Mouse (Mus musculus) retina, embryonic 14.5 days (tissue): ENCODE measurements around the gene 1700029P11Rik.

ENCODE experiments used
- DNase-seq: peaks from one replicate; pipeline ENCODE4 v3.0.0-alpha.2; 2015; ENCODE audit warnings: low spot score

The 1700029P11Rik gene

DNA sequence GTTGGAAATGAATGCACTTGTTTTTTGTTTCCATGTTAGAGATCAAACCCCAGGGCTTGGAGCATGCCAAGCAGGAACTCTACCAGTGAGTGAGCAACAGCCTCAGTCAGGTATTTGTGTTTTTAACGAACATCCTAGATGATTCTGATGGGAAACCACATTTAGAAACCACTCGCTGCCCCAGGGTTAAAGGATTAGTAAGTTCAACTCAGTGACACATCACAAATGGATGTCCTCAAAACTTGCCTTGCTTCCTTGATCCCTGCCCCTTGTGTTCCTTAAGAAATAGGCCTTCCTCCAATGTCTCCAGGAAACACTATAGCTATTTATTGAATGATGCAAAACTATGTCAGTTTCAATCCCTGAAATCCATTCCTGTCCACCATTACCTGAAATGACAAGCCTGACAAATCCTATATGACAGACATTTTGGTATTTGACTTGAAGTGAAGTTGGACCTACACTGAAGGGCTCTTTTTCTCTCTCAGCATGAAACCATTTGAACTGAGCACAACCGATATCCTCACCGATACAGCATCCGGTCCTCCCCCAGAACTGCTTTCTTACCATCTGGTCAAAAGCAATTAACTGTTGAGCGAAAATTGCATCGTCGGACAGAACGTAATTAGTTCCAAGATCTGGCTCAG, 34.5 kb downstream of the 1700029P11Rik start:
- no peak for DNase-seq

DNA sequence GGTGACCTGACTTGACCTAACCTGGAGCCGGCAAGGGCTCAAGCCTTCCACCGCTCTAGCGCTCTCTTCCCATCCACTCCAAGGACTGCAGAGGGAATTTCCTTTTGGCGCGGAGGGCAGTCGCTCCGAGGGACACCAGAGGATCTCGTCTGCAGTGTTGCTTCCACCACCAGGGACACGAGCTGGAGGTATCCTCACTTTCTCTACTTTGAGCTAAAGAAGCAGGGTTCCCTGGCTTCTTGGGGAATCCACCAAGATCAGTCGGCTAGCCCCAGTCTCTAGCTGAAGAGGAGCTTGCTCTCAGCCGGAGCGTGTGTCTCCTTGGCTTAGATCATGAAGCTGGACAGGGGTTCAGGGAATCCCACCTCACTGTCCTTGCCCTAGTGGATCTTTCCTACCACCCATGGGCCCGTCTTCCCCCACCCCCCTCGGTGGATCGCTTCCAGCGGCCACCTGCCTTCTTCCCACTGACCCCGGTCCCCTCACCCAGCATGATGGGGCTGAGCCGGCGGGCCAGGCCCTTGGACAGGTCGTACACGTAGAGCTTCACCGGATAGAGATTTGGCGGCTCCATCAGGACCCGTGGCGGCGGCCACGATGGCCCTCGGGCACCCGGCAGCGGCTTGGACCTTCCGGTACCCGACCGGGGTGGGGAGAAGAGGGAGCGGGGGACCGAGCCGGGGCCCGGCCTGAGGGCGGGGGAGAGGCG, 35.2 kb downstream of the 1700029P11Rik start:
- peak; percentile 65 for DNase-seq

GRCm38 (mm10) chr15:82016101-82016808, 35.9 kb downstream of the 1700029P11Rik start:
- DNase-seq: peak; percentile 99

- no peak for DNase-seq
Observed at GRCm38 (mm10) chr15:82016830-82017229, 36.5 kb downstream of the 1700029P11Rik start.

GRCm38 (mm10) chr15:82017461-82017860, 37.1 kb downstream of the 1700029P11Rik start:
- no peak for DNase-seq

- DNase-seq: no peak
Observed at GRCm38 (mm10) chr15:82019288-82019687, 38.9 kb downstream of the 1700029P11Rik start.

- DNase-seq: no peak
Observed at GRCm38 (mm10) chr15:82022535-82023088, 42.3 kb downstream of the 1700029P11Rik start.

DNA sequence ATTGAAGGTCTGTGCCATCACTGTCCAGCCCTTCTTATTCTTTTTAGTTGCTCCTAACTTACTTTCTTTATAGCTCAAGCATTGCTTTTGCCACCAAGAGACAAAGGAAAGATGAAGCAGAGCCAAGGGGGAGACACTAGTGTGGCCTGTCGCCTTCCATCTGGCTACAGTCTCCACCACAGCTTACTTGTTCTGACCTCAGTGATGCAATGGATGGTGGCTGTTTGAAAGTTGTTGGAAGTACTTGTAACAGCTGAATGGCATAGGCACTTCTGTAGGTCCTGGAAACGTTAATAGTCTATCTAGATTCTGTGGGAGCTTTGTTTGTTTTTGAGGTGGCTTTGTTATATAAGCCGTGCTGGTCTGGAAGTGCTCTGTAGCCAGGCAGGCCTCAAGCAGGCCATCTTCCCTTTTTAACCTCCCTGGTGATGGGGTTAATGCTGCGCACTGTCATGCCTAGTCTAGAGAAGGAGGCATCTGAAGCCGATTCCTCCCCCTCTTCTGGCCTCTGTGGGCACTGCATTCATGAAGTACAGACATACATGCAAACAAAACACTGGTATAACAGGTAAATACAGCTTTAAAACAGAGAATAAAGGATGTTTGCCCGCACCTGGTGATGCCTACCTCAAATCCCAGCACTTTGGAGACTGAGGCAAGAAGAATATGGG, 43.8 kb downstream of the 1700029P11Rik start:
- no peak for DNase-seq

DNA sequence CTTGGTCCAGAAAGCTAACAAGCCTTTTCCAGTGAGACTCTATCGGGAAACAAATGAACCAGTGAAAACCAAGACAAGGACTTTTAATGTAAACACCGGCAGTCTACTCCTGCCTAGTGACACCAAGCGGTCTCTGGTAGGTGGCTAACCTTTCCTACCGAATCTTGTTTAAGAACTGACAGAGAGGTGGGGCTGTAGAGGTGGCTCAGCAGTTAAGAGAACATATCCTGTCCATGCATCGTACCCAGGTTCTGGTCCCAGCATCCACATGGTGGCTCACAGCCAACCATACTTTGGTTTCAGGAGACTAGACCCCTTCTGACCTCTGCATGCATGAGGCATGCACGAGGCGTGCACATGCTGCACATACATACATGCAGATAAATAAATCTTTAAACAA, 46.9 kb downstream of the 1700029P11Rik start:
- DNase-seq: no peak

DNA sequence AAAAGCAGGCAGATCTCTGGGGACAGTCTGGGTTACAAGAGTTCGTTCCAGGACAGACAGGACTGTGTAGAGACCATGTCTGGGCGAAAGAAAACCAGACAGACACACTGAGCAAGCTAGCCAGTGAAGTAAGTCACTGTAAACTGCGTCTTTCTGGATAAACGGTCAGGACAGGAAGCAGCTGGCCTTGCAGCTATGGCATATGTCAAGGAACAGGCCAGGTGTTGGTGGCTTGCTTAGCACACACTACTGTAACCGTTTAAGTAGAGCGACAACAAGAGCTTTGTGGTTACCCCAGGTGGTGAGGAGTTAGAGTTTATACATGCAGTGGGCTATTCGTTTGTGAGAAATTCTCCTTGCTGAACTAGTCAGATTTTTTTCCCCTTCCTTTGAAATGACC, 47.4 kb downstream of the 1700029P11Rik start:
- DNase-seq: no peak
